Mouse (Mus musculus) ES-CJ7 (cell line): ENCODE results near the gene Shld2.

Source experiments
- DNase-seq: peaks from one replicate; pipeline ENCODE4 v3.0.0; 2011; ENCODE audit warnings: low read depth, low spot score

Gene Shld2

DNA sequence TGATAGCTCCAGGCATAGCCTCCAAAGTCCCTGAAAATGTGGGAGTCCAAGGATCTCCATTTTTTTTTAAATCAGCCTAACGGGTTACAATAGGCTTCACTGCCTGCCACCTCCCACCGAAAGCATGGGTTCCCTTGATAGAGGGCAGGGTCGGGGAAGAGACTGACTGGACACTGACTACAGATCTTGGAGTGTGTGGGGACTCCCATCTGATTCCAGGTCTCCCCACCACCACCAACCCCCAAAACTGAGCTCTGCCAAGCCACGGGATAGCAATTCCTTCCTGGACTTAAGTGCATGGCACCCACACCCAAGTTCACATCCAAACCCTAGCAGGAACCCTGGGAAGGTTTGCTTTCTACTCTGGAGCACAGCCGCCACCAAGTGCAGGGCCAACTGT is 89.9 kb downstream of the Shld2 start:
- no peak for DNase-seq

DNA sequence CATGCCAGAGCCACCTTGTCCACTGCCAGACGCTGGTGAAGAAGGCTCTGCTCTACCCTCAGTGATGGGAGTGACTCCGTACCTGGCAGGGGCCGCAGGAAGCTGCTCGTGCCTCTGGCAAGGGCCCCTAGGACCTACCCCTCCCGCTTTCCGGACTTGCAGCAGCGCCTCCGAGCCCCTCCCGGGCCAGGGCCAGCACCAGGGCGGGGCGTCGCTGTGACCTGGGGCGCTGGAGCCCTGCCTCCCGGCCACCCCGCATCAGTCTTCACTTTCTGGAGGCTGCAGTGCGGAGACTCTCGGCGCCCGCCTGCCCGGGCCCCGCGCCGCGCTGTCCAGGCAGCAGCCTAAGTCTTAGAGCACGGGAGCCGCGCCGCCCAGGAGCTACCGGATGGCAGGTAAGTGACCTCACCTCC is 90.5 kb downstream of the Shld2 start:
- no peak for DNase-seq

DNA sequence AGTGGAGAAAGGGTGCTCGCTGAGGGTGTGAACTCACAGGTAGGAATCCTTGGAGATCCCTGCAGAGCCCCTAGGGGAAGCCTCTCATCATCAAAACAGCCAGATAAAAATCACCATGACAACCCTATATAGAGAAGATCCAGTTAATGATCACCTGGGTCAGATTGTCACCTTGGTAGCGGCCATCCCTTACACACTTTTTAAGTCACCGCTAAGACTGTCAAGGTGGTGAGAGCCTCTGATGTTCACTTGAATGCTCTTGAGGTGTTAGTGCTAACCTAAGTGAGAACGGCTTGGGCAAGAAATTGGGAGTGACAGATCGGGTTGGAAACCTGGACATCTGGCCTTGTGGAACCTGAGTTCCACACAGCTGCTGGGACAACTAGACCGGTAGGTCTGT is 91.0 kb downstream of the Shld2 start, which contains the start of gene Syt15:
TSS of gene Syt15 (plus strand) at position 301 of the 400 bp plus-strand sequence.
- no peak for DNase-seq

DNA sequence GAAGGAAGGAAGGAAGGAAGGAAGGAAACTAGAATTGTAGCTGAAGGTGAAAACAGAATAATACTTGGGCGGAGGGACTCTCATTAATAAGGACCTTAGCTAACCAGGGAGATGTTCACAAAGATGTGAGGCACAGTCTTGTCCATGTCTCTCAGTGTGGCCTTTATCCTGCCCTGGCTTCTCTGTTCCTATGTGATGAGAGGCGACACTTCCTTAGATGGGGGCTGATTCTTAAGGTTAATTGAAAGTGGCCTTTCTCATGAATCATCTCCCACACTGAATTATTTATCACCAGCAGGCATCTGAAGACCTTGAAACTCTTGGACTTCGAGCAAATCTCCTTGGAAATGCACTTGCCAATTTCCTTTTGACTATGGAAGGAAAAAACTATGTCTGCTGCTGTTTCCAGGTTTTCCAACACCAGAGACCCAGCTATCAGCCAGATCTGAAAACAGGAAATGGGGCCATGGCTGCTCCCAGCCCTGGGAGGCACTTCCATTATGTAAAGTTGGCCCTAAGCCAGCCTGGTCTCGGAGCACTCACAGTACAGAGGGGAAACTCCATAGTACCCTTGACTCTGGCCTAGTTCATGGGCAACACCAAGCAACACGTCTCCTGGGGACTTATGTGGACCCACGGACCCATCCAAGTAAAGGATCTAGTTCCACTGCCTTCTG is 94.7 kb downstream of the Shld2 start:
- DNase-seq: no peak

DNA sequence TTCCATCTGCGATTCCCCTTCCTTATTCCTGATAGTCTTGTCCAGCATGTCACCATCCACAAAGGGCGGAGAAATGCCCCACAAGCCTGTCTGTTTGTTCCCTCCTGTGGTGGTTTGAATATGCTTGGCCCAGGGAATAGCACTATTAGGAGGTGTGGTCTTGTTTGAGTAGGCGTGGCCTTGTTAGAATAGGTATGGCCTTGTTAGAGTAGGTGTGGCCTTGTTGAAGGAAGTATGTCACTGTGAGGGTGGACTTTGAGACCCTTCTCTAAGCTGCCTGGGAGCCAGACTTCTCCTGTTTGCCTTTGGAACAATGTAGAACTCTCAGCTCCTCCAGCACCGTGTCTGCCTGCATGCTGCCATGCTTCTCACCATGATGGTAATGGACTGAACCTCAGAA is 100.4 kb downstream of the Shld2 start:
- DNase-seq: no peak

DNA sequence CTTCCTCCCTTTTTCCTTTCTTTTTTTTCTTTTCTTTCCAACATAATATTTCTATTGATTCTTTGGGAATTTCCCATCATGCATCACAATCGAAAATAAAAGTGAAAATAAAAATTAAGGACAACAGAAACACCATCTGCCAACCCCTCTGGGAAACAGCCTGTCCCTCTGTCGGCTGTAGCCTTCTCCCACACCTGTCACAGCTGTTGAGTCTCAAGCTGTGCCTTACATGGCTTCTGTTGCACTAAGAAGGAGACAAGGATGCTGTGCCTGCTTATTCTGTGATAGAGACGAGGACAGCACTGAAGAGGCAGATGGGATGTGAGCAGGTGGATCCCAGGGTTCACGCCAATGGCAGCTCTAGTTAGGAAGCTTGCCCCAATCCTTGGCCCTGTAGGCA is 101.2 kb downstream of the Shld2 start:
- no peak for DNase-seq

DNA sequence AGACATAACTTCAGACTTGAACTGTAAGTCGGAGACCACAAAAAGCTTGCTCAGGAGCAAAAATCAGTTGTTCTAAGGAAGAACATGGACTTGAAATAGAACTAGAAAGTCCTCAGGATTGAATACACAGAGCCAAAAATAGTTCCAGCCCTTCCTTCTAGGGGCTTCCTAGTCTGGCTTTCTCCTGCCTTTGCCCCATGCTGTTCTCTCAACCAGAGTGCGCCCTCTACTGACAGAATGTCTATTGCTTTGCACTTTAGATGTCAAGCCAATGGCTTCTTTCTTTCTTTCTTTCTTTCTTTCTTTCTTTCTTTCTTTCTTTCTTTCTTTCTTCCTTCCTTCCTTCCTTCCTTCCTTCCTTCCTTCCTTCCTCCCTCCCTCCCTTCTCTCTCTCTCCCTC is 101.6 kb downstream of the Shld2 start:
- DNase-seq: peak; percentile 55

DNA sequence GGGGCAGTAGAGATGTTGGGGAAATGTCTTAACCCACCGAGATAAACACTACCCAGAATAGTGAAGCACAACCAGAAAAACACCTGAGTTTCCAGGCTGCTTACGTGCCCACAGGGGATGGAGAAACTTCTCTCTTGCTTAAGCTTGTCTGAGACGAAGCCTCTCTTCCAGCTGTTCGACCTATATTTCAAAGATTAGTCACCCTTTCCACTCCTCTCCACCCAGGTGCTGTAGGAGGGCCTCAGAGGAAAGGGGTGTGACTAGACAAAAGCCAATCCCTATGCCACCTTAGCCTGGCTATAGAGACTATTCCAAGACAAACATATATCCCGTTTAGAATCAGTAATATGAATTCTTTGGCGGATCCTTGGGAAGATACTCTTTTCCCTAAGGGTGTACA is 102.3 kb downstream of the Shld2 start:
- DNase-seq: no peak

DNA sequence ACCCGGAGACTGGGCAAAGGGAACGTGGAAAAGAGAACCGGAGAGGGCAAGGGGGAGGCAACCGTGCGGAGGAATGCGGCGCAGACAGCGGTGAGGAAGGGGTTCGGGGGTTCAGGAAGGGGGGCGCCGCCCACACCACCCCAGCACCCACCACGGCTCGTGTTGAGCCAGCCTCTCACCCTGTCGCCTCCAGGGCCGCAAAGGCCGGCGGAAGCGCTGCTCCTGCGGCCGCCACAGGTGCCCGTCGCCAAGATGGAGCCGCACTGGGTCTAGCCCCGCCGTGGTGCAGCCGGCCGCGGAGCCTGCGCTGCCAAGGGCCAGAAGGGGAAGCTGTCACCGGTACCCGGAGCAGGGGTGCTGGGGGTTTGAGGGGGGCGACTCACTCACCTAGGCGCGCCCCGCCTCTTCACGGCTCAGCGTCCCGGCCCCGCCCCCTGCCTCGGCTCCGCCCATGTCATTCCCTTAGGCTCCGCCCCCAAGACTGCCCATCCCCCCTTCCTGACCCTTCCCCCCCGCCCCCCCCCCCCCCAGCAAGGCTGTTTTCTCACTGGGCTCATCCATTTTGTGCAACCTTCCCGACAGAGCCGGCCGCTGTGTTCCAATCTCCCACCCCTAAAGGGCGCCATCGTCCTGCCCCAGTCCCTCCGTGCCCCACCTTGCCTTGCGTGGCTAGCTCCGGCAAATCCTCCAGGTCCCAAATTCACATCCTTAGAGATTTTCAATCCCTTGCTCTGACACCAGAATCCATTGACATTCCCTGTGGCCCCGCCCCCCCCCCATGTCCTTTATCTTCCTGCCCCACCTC is 108.9 kb downstream of the Shld2 start, which contains the start of gene Gprin2:
TSS of gene Gprin2 (minus strand) at position 423 of the 805 bp plus-strand sequence.
- peak; percentile 39 for DNase-seq

DNA sequence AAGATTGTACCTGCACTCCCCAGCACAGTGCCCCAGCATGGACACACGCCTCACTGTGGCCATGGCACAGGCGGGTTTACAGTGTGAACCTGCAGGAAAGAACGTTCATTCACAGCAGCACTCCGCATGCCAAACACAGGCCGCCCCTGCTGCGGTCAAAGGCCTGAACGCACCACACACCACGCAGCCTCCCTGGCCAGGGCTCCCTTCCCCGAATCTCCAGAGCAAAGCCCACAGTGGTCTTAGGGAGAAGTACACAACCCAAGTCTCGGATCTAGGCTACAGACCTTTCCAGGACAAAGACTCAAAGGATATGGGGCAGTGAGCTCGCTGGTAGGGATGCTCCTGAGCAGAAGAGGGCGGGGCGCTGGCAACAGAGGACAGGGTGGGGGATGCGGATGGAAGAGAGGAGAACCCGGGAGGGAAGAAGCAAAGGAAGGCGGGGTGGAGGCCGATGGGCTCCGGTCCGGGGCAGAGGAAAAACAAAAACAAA is 109.5 kb downstream of the Shld2 start:
- peak; percentile 55 for DNase-seq

DNA sequence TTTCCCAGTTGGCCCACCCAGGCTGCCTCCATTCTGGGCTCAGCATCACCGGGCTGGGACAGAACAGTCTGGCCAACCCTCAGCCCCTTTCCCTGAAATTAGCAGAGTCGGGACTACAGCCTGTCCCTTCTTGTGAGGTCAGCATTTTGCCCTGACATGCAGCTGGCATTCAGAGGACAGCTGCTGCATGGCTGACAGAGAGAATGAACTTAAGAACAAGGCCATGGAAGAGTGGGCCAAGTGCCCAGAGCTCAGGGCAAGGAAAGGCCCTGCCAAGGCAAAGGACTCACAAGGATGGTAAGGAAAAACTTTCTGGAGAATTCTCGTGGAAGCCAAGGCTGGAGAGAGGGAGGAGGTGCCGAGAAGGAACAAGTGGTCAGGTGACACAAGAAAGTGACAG is 113.6 kb downstream of the Shld2 start:
- DNase-seq: no peak

DNA sequence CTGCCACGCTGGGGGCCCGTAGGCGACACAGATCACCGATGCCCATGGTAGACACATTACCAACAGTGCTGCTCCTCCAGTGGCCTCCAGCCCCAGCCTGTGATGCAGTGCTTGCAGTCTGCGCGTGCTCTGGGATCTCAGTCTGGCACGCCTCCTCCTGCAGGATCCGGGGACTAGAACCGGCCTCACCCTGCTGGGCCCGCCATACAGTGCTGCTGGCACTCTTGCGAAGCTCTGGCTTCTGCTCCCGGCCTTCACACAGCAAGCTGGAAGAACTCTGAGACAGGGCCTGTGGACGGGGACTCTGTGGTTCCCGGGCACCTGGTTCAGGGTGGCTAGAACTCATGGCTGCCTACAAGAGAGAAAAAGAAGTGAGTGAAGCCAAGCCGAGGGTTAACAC is 114.8 kb downstream of the Shld2 start:
- DNase-seq: no peak

DNA sequence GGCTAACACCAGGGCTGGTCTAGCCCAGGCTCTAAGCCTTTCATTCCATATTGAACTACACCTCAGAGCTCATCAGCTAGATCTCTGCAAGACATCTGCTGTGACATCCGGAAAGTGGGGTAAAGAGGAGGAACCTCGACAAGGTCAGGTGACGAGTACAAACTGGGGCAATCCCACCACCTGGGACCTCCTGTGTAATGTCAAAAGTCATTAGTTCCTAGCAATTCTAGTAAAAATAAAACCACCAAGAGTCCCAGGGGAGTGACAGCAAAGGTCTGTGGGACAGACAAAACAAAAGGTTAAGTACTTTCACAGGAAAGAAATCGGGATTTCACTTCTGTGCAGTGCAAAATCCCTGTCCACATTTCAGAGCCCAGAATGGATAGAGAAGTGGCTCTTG is 116.4 kb downstream of the Shld2 start:
- DNase-seq: no peak

DNA sequence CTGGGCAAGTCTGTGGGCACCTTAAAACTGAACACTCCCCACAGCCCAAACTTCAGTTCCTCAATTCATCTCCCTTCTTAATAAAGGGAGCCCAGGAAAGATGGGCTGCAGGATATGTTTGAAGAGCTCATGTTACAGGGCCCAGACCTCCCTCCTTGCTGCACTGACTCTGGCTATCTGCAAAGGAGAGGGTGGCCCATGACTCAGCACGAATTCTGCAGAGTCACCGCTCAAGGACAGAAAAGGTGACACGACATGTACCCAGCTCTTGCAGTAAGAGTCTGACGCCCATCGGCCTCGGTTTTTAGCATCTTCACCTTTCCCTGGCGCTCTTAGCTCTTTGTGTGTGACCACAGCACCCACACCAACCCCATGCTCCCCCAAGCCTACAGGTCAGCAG is 119.9 kb downstream of the Shld2 start:
- DNase-seq: peak; percentile 68

DNA sequence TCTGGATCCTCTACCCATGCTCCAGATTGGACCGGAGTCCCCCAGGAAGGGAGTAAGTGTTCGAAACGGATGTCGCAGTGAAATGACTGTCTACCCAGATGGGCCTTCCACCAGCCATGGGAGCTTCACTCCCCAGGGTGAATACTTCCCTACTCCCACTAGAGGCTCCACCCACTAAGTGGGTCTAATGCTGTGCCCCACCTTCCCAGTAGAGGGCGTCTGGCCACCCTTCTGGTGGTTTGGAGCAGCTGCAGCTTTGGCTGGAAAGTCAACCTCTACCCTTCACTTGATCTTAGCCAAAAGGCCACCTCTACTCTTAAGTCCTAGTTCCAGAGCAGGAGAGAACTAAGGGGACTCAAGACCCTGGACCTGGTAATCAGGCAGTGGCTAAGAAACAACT is 121.7 kb downstream of the Shld2 start:
- peak; percentile 84 for DNase-seq
